Mouse (Mus musculus): ENCODE measurements at regions not wholly inside any gene's neighbourhood (a gene's known extent, or its start where the extent isn't known, plus 50 kb on each side); places are given as distances from the start of the nearest gene placed in this dataset.

- Histone ChIP-seq H3K36me3 (ENCODE audit: control insufficient read depth, insufficient read depth, low read length) (no peaks in the 10 kb centered on the region), H3K79me2 (replicated peaks; ENCODE audit: control insufficient read depth, insufficient read depth, low read length) (no peaks in the 10 kb centered on the region), H3K27ac (no peak overlapping the region), H3K4me1 (ENCODE audit: control insufficient read depth, insufficient read depth, low read length) (no peaks in the 10 kb centered on the region), H3K27me3 (ENCODE audit: control insufficient read depth, insufficient read depth, low read length) (no peaks in the 10 kb centered on the region), H3K9ac (ENCODE audit: low read depth, low read length) (no peak overlapping the region), H3K4me3 (no peak overlapping the region)
- WGBS = 87% methylated on average over 5 of the region's 5 CpGs
- intact Hi-C loops (cut with DNase I) = no loop called here
- no peak for DNase-seq
- TF ChIP-seq EP300 (IDR thresholded peaks at IDR 0.05; ENCODE audit: insufficient read depth, low read depth, low read length) (no peak), POLR2A (IDR thresholded peaks at IDR 0.05; ENCODE audit: insufficient read depth, low read depth, low read length) (no peak), CTCF (IDR thresholded peaks at IDR 0.05) (no peak)
These were observed 402.6 kb downstream of the Tmem161b start for GRCm38 (mm10) chr13:84624691-84625090.

GRCm38 (mm10) chr13:84625527-84625926, 403.4 kb downstream of the Tmem161b start:
- intact Hi-C loops (cut with DNase I) = no loop called here
- Histone ChIP-seq H3K79me2 (replicated peaks; ENCODE audit: control insufficient read depth, insufficient read depth, low read length) (no peaks in the 10 kb centered on the region), H3K27me3 (ENCODE audit: control insufficient read depth, insufficient read depth, low read length) (no peaks in the 10 kb centered on the region), H3K4me1 (ENCODE audit: control insufficient read depth, insufficient read depth, low read length) (no peaks in the 10 kb centered on the region), H3K27ac (no peak overlapping the region), H3K9ac (ENCODE audit: low read depth, low read length) (no peak overlapping the region), H3K36me3 (ENCODE audit: control insufficient read depth, insufficient read depth, low read length) (no peaks in the 10 kb centered on the region), H3K4me3 (no peak overlapping the region)
- DNase-seq = no peak
- WGBS = 57% methylated on average over 1 of the region's 1 CpGs
- TF ChIP-seq EP300 (IDR thresholded peaks at IDR 0.05; ENCODE audit: insufficient read depth, low read depth, low read length) (no peak), CTCF (IDR thresholded peaks at IDR 0.05) (no peak), POLR2A (IDR thresholded peaks at IDR 0.05; ENCODE audit: insufficient read depth, low read depth, low read length) (no peak)

- H3K27me3 ChIP-seq (ENCODE audit: control insufficient read depth, insufficient read depth, low read length) = no peaks in the 10 kb centered on the region
- H3K27ac ChIP-seq = no peak overlapping the region
- no peak overlapping the region for H3K4me3 ChIP-seq
- no peaks in the 10 kb centered on the region for H3K4me1 ChIP-seq (ENCODE audit: control insufficient read depth, insufficient read depth, low read length)
- H3K9ac ChIP-seq (ENCODE audit: low read depth, low read length) = no peak overlapping the region
- DNase-seq = no peak
- intact Hi-C loops (cut with DNase I) = no loop called here
- TF ChIP-seq POLR2A (IDR thresholded peaks at IDR 0.05; ENCODE audit: insufficient read depth, low read depth, low read length) (no peak), CTCF (IDR thresholded peaks at IDR 0.05) (no peak), EP300 (IDR thresholded peaks at IDR 0.05; ENCODE audit: insufficient read depth, low read depth, low read length) (no peak)
- 39% methylated on average over 2 of the region's 2 CpGs for WGBS
- H3K79me2 ChIP-seq (replicated peaks; ENCODE audit: control insufficient read depth, insufficient read depth, low read length) = no peaks in the 10 kb centered on the region
- no peaks in the 10 kb centered on the region for H3K36me3 ChIP-seq (ENCODE audit: control insufficient read depth, insufficient read depth, low read length)
These were observed 403.8 kb downstream of the Tmem161b start for GRCm38 (mm10) chr13:84625927-84626326.

DNA sequence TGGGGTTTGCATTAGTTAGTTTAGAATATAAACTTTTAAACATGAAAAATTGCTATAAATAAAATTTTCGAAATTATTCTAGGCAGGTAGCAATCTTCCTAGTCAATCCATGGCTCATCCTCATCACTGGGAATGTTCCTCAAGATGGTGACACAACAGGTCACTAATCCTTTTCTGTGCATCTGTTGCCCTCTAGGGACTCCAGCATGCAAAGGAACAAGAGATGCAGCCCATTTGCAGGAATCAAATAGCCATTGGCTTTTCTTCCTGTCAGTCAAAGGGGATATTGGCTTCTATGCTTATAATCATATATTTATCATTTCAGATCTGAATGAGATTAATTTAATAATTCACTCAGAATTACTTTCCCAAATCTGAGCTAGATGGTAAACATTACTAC, 404.3 kb downstream of the Tmem161b start:
- 31% methylated on average over 1 of the region's 1 CpGs for WGBS
- no peaks in the 10 kb centered on the region for H3K4me1 ChIP-seq (ENCODE audit: control insufficient read depth, insufficient read depth, low read length)
- no peak overlapping the region for H3K27ac ChIP-seq
- DNase-seq = no peak
- no peak overlapping the region for H3K4me3 ChIP-seq
- intact Hi-C loops (cut with DNase I) = no loop called here
- no peaks in the 10 kb centered on the region for H3K79me2 ChIP-seq (replicated peaks; ENCODE audit: control insufficient read depth, insufficient read depth, low read length)
- no peaks in the 10 kb centered on the region for H3K27me3 ChIP-seq (ENCODE audit: control insufficient read depth, insufficient read depth, low read length)
- TF ChIP-seq POLR2A (IDR thresholded peaks at IDR 0.05; ENCODE audit: insufficient read depth, low read depth, low read length) (no peak), CTCF (IDR thresholded peaks at IDR 0.05) (no peak), EP300 (IDR thresholded peaks at IDR 0.05; ENCODE audit: insufficient read depth, low read depth, low read length) (no peak)
- no peaks in the 10 kb centered on the region for H3K36me3 ChIP-seq (ENCODE audit: control insufficient read depth, insufficient read depth, low read length)
- no peak overlapping the region for H3K9ac ChIP-seq (ENCODE audit: low read depth, low read length)

DNA sequence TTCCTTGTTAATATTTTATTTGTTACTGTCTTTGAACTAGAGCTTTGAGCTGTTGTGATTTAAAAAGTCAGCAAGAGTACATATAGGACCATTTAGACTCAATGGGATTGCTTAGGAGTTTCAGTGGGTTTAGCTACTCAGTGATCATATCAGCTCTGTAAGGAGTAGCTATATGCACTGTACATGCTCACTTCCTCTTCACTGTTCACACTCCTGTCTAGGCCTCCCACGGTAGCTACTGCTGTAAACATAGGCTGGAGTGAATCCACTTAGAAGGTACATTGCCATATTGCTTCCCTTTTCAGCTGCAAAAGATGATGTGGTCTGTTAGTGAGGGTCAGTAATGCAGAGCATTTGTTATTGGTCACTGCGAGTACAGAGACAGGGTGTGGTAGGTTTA, 408.6 kb downstream of the Tmem161b start:
- TF ChIP-seq CTCF (IDR thresholded peaks at IDR 0.05) (no peak), POLR2A (IDR thresholded peaks at IDR 0.05; ENCODE audit: insufficient read depth, low read depth, low read length) (no peak), EP300 (IDR thresholded peaks at IDR 0.05; ENCODE audit: insufficient read depth, low read depth, low read length) (no peak)
- no peak overlapping the region for H3K27ac ChIP-seq
- no peak overlapping the region for H3K9ac ChIP-seq (ENCODE audit: low read depth, low read length)
- H3K36me3 ChIP-seq (ENCODE audit: control insufficient read depth, insufficient read depth, low read length) = no peaks in the 10 kb centered on the region
- H3K79me2 ChIP-seq (replicated peaks; ENCODE audit: control insufficient read depth, insufficient read depth, low read length) = no peaks in the 10 kb centered on the region
- no peak overlapping the region for H3K4me3 ChIP-seq
- no peaks in the 10 kb centered on the region for H3K4me1 ChIP-seq (ENCODE audit: control insufficient read depth, insufficient read depth, low read length)
- no peak for DNase-seq
- intact Hi-C loops (cut with DNase I) = no loop called here
- WGBS = 62% methylated on average over 2 of the region's 2 CpGs
- no peaks in the 10 kb centered on the region for H3K27me3 ChIP-seq (ENCODE audit: control insufficient read depth, insufficient read depth, low read length)

DNA sequence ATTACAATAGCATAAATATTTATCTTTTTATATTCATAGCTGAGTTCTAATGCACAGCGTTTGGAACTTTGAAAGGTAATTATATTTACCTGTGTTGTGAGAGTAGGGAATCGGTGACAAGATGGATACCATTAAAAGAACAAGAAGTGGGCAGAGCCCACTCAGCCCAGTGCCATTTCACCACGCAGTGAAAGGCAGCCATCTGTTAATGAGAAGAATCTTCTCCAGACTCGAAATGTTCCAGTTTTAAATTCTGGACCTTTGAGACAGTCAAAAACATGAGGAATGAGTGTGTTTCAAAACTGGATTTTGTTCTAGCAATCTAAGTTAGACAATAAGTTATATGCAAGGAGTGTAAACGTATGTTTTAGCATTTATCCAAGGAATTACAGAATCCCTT, 410.4 kb downstream of the Tmem161b start:
- H3K4me1 ChIP-seq (ENCODE audit: control insufficient read depth, insufficient read depth, low read length) = no peaks in the 10 kb centered on the region
- no peak overlapping the region for H3K9ac ChIP-seq (ENCODE audit: low read depth, low read length)
- intact Hi-C loops (cut with DNase I) = no loop called here
- WGBS = 66% methylated on average over 5 of the region's 5 CpGs
- no peaks in the 10 kb centered on the region for H3K36me3 ChIP-seq (ENCODE audit: control insufficient read depth, insufficient read depth, low read length)
- no peak overlapping the region for H3K27ac ChIP-seq
- TF ChIP-seq CTCF (IDR thresholded peaks at IDR 0.05) = no peak
- TF ChIP-seq POLR2A (IDR thresholded peaks at IDR 0.05; ENCODE audit: insufficient read depth, low read depth, low read length) = no peak
- TF ChIP-seq EP300 (IDR thresholded peaks at IDR 0.05; ENCODE audit: insufficient read depth, low read depth, low read length) = no peak
- H3K27me3 ChIP-seq (ENCODE audit: control insufficient read depth, insufficient read depth, low read length) = no peaks in the 10 kb centered on the region
- DNase-seq = no peak
- no peak overlapping the region for H3K4me3 ChIP-seq
- H3K79me2 ChIP-seq (replicated peaks; ENCODE audit: control insufficient read depth, insufficient read depth, low read length) = no peaks in the 10 kb centered on the region
